Mouse (Mus musculus): ENCODE results near the gene Cyren.

The Cyren gene

GRCm38 (mm10) chr6:34875966-34876834 is 1.7 kb downstream of the Cyren start:
- POLR2A ChIA-PET: interaction anchor here in 2 of 4 experiments (0.8 to 3.0 kb wide), 9 partner anchors 9 to 301 kb away, joined by 3 to 11 read pairs (median 3); partner anchors contain the start of genes Tmem140 (in 2 of the 2) and Nup205 (in 1 of the 2)
- CTCF ChIA-PET: interaction anchor here in 2 of 4 experiments (0.6 to 1.4 kb wide), 5 partner anchors 9 to 328 kb away, joined by 3 to 6 read pairs (median 4); no protein-coding TSS in a partner anchor

- POLR2A ChIA-PET: interaction anchor here in 2 of 4 experiments (1.0 to 3.0 kb wide), 3 partner anchors 9 to 14 kb away, joined by 3 to 11 read pairs (median 5); partner anchors contain the start of gene Tmem140 (in 1 of the 2)
- CTCF ChIA-PET: interaction anchor here in 1 of 4 experiments (0.6 to 1.4 kb wide), 2 partner anchors 52 to 327 kb away, joined by 4 read pairs; no protein-coding TSS in a partner anchor
Measured at GRCm38 (mm10) chr6:34875268-34875761, 2.5 kb downstream of the Cyren start.

GRCm38 (mm10) chr6:34874101-34874921 is 3.5 kb downstream of the Cyren start:
- ChIA-PET CTCF (interaction anchor here in 1 of 4 experiments (0.6 to 0.7 kb wide), 2 partner anchors 13 to 48 kb away, joined by 4 to 7 read pairs; no protein-coding TSS in a partner anchor), POLR2A (interaction anchor here in 1 of 4 experiments (3.0 kb wide), 1 partner anchor 11 kb away, joined by 11 read pairs; the partner anchor contains the start of gene Tmem140)

GRCm38 (mm10) chr6:34872871-34873270 is 5.0 kb downstream of the Cyren start:
- CTCF ChIA-PET: no interaction called here

GRCm38 (mm10) chr6:34871929-34872328 is 5.9 kb downstream of the Cyren start:
- ChIA-PET CTCF (interaction anchor here in 1 of 4 experiments (0.5 kb wide), 1 partner anchor 535 kb away, joined by 4 read pairs; no protein-coding TSS in a partner anchor), POLR2A (interaction anchor here in 3 of 4 experiments (0.7 to 1.0 kb wide), 4 partner anchors 9 to 672 kb away, joined by 3 to 4 read pairs (median 3); partner anchors contain the start of gene Tmem140 (in 1 of the 3))

More at GRCm38 (mm10) chr6:34872871-34873270, 5.0 kb downstream of the Cyren start:
- POLR2A ChIA-PET: interaction anchor here in 2 of 4 experiments (0.7 to 1.0 kb wide), 2 partner anchors 10 to 47 kb away, joined by 3 to 4 read pairs; partner anchors contain the start of gene Tmem140 (in 1 of the 2)

- CTCF ChIA-PET: interaction anchor here in 1 of 4 experiments (1.9 kb wide), 1 partner anchor 9 kb away, joined by 5 read pairs; no protein-coding TSS in a partner anchor
- POLR2A ChIA-PET: interaction anchor here in 1 of 4 experiments (0.8 kb wide), 1 partner anchor 15 kb away, joined by 3 read pairs; no protein-coding TSS in a partner anchor
Measured at GRCm38 (mm10) chr6:34870724-34871123, 7.1 kb downstream of the Cyren start.

GRCm38 (mm10) chr6:34870136-34870535 is 7.7 kb downstream of the Cyren start:
- ChIA-PET POLR2A (interaction anchor here in 2 of 4 experiments (0.8 to 1.0 kb wide), 2 partner anchors 14 to 40 kb away, joined by 3 read pairs; partner anchors contain the start of gene Wdr91 (in 1 of the 2)), CTCF (interaction anchor here in 1 of 4 experiments (1.9 kb wide), 1 partner anchor 10 kb away, joined by 5 read pairs; no protein-coding TSS in a partner anchor)

- POLR2A ChIA-PET: interaction anchor here in 2 of 4 experiments (1.0 to 2.9 kb wide), 10 partner anchors 8 to 89 kb away, joined by 3 to 16 read pairs (median 3); partner anchors contain the start of genes Agbl3 (in 1 of the 2), Cyren (in 1 of the 2) and Wdr91 (in 1 of the 2)
- CTCF ChIA-PET: interaction anchor here in 1 of 4 experiments (1.4 to 1.6 kb wide), 2 partner anchors 9 to 52 kb away, joined by 4 read pairs; partner anchors contain the start of gene Cyren
Measured at GRCm38 (mm10) chr6:34869225-34869915, 8.5 kb downstream of the Cyren start.

- POLR2A ChIA-PET: interaction anchor here in 2 of 4 experiments (0.9 to 2.9 kb wide), 12 partner anchors 9 to 88 kb away, joined by 3 to 16 read pairs (median 3); partner anchors contain the start of genes Agbl3 (in 2 of the 2) and Cyren (in 1 of the 2)
- CTCF ChIA-PET: interaction anchor here in 1 of 4 experiments (1.4 to 1.6 kb wide), 2 partner anchors 10 to 53 kb away, joined by 4 read pairs; partner anchors contain the start of gene Cyren
Measured at GRCm38 (mm10) chr6:34868507-34869217, 9.2 kb downstream of the Cyren start.

GRCm38 (mm10) chr6:34867995-34868350 is 9.9 kb downstream of the Cyren start:
- ChIA-PET POLR2A (interaction anchor here in 2 of 4 experiments (0.9 to 2.9 kb wide), 9 partner anchors 9 to 87 kb away, joined by 3 to 16 read pairs (median 3); partner anchors contain the start of genes Agbl3 (in 1 of the 2) and Cyren (in 1 of the 2)), CTCF (interaction anchor here in 3 of 4 experiments (1.3 to 1.8 kb wide), 4 partner anchors 8 to 10 kb away, joined by 3 to 4 read pairs (median 4); partner anchors contain the start of gene Cyren (in 2 of the 3))

GRCm38 (mm10) chr6:34867301-34867994 is 10.4 kb downstream of the Cyren start:
- ChIA-PET POLR2A (interaction anchor here in 3 of 4 experiments (0.5 to 2.9 kb wide), 10 partner anchors 9 to 132 kb away, joined by 3 to 16 read pairs (median 4); partner anchors contain the start of gene Cyren (in 2 of the 3)), CTCF (interaction anchor here in 2 of 4 experiments (1.3 to 1.8 kb wide), 3 partner anchors 9 to 10 kb away, joined by 3 to 4 read pairs (median 4); partner anchors contain the start of gene Cyren (in 1 of the 2))

- ChIA-PET POLR2A (interaction anchor here in 3 of 4 experiments (0.7 to 2.9 kb wide), 8 partner anchors 9 to 264 kb away, joined by 3 to 16 read pairs (median 4); partner anchors contain the start of gene Cyren (in 2 of the 3)), CTCF (interaction anchor here in 2 of 4 experiments (1.3 to 1.8 kb wide), 3 partner anchors 9 to 11 kb away, joined by 3 to 4 read pairs (median 4); partner anchors contain the start of gene Cyren (in 1 of the 2))
Measured at GRCm38 (mm10) chr6:34866786-34867185, 11.1 kb downstream of the Cyren start.

GRCm38 (mm10) chr6:34865711-34866593 is 11.9 kb downstream of the Cyren start:
- ChIA-PET CTCF (no interaction called here), POLR2A (interaction anchor here in 2 of 4 experiments (0.7 to 1.7 kb wide), 6 partner anchors 8 to 265 kb away, joined by 3 to 7 read pairs (median 5); partner anchors contain the start of gene Cyren (in 1 of the 2))

- POLR2A ChIA-PET: interaction anchor here in 2 of 4 experiments (0.8 to 1.7 kb wide), 3 partner anchors 13 to 26 kb away, joined by 3 to 7 read pairs (median 5); partner anchors contain the start of gene Cyren (in 2 of the 2)
- CTCF ChIA-PET: no interaction called here
Measured at GRCm38 (mm10) chr6:34865213-34865612, 12.6 kb downstream of the Cyren start.

Measured in embryonic stem cell, embryonic (primary cell).